Mouse (Mus musculus) heart, postnatal 10 days (tissue): ENCODE data around the gene Slc35f5. TPM values are rescaled to one million over a fixed set of nuclear protein-coding genes. Genes with fewer than 3 reads are reported as not detected.
A peak's percentile ranks its signal among the peaks of the same experiment; 100 is the strongest.
"Not testable (repeated sequence)": the region's sequence is repeated elsewhere in the genome, so short reads cannot be mapped to it uniquely, and the experiment has no call there.

Source experiments
- DNase-seq, 2 experiments: peaks; one replicate each; pipeline ENCODE4 v3.0.0; 2021
- intact Hi-C: fragments of 180-260 bp; cut with DNase I; formaldehyde crosslinking; loops from one replicate; pipeline ENCODE4 v1.15.1; 2025
- total RNA-seq, 2 experiments: library from RNA; stranded (reverse); gene quantifications; 2 replicates each; pipeline ENCODE4 v1.2.3; 2021

Slc35f5 gene
- 100 to 1,000 TPM in 1 of 2 experiments, 10 to 100 TPM in 1; 95.1 to 123 TPM for total RNA-seq

DNA sequence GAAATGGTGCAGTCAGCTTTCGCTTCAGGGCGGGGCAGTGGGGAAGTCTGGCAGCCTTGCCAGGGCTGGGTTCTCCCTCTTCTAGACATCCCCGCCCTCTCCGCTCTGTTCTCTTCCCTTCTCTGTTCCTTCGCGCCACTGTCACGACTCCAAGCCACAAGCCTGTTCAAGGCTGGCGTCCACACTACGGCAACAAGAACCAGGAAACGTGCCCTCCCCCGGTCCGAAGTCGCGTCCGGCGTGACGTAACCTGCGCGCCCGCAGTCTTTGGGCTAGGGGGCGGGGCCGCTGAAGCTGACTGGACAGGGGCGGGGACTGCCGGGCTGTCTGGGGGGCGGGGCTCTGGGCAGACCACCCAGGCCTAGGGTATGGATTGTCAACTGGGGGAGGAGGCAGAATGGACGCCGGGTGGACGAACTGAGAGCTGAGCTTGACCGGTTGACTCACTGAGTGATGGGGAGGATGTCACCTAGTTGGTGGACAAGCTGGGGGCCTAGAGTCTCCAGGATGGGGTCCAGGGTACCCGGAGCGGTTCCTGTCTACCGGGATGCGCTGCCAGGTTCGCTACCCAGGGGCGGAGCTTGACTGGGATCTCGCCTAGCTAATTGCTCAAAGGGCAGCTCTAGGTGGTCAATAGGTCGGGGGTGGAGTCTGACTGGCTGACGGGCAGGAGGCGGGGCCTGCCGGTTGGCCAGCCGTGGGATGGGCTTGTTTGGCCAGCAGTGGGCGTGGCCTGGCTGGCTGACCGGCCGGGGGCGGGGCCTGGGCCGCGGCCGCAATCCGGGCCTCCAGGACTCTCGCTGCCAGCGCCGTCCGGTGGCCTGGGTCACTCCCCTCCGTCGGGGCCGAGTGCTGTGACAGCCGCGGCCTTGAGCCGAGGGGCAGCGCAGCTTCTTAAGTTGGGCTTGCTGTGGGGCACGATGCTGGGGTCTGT is at the start of gene Slc35f5:
Gene Slc35f5 (plus strand): TSS at position 337 of the 934 bp plus-strand sequence.
- intact Hi-C loops = loop anchor here (2.0 to 5.0 kb wide), 2 partner anchors 38 to 126 kb away; partner anchors contain the start of gene Actr3
- peak; percentile 98 to 99 for DNase-seq

DNA sequence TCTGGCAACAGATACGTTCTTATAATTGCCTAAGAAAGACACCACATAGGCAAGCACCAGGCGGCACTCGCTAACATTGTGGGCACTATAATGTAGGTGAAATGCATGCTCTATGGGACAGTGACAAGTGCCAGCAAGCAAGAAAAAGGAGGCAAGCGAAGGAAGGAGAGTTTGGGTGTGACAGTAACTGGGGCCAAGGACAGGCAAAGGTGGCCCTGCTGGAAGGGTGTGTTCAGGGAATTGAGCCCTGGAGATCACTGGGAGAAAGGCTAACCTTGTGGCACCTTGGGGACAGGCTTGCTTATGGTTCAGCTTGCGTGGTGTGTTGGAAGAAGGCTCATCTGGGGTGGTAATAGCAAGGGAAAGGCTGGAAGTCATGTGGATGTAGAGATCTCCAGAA is 45.7 kb upstream of the Slc35f5 start:
- no peak for DNase-seq
- intact Hi-C loops = loop anchor here (5.0 to 10.0 kb wide), 2 partner anchors 142 to 150 kb away; no protein-coding TSS in a partner anchor

DNA sequence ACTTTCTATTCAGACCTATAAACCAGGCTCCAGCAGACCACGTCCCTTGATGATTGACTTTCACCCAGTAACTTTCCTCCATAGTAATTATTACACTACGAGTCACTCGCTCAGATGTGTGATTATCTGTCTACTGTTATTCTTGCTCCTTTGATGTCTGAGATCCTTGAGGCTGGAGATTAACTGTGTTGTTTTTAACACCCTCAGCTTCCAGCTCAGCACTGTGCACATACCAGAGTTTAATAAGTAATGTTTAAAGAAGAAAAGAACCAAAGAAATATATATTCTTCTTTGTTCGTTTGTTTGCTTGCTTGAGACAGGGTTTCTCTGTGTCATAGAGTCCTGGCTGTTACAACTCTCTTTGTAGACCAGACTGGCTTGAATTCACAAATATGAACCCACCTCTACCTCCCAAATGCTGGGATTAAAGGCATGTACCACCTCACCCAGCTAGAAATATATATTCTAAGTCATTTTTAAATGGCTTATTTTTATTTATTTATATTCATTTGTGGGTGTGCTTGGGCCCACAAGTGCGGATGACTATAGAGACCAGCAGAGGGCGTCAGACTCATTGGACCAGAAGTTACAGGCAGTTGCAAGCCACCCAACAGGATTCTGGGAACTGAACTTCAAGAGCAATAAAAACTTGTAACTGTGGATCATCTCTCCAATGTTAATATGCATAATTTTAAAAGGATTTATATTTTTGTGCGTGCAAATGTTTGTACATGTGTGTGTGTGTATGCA is 43.3 kb upstream of the Slc35f5 start:
- DNase-seq = no peak
- intact Hi-C loops = loop anchor here (2.0 to 10.0 kb wide), 3 partner anchors 80 to 148 kb away; no protein-coding TSS in a partner anchor

DNA sequence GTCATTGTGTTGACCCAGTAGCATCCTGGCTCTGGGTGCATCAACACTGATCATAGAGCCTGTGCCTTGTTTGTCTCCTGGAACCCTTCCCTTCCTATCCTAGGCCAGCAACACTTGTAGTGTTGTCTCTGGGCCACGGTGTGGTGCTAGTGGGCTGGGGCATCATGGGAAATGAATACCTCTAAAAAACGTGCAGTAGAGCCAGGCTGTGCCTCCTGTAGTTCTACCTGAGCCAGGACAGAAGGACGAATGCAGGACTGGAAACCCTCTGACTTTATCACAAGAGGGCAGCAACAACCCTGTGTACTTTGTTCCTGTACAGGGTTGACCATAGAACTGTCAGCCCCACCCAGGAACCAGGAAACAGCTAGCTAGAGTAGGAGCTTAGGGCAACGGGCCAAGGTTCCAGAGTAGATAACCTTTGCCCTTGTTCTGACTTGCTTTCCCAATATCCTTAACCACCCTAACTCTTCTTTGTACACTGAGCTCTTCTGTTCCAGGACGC is 41.2 kb upstream of the Slc35f5 start:
- DNase-seq = peak; percentile 60 to 65
- intact Hi-C loops = loop anchor here (2.0 to 10.0 kb wide), 3 partner anchors 56 to 147 kb away; no protein-coding TSS in a partner anchor

DNA sequence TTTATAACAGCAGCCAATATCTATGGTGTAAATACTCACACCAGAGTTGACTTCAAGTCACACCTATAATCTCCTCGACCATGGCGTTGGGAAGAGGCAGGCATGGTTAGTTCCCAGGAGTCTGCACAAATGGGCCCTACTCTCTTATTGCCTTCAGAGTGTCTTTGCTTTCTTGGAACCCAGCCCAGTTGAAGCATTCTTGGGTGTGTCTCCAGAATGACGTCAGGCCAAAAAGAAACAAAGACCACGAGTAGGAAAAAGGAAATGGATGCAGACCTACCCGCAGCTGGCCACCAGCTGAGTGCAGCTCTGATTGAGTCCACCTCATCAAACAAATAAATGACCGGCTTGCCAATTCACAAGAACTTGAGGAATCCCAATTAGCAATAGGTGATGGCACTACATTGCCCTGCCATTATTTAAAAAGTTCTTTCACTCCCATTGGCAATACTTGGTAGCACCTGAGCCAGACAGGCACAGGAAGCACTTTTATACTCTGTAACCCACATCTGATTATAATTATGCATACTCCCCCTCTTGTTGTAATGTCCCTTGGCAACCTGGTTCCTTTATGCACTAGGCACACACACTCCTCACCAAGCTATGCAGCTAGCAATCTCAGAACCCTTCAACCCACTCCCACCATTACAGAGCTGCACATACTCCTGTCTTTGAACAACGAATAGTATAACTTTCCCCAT is 34.3 kb upstream of the Slc35f5 start:
- peak; percentile 74 for DNase-seq
- intact Hi-C loops = no loop called here

DNA sequence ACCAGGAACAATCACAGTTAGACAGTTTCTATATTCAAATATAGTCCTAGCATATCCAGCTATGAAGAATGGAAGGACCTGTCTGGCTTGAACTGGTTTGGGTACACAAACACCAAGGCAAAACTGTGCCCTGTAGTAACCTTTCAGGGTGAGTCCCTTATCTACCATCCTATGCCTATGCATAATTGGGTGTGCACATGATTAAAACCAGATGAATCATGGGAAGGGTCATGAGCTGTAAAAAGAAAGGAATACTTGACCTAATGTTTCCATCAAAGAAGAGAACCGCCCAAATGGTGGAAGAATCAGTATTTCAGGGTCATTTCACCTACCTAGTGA is 33.8 kb upstream of the Slc35f5 start:
- intact Hi-C loops = no loop called here
- no peak for DNase-seq

DNA sequence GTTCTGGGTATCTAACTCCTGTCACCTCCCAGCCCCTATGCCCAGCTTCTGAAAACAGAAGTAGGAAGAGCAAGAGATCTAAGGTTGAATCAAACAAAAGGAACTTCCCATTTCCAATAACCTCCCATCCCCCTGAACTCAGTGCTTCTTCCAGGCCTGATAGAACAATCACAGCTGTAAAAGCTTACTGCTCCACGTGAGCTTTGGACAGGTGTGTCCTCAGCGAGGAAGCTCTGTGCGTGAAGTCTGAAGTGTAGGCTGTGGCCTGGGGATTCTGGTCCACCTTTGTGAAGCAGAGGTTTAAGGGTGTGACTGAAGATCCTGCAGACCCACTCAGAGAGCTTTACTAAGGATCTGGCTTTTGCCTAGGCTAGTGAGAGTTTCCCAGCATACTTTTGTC is 33.0 kb upstream of the Slc35f5 start:
- DNase-seq = no peak
- intact Hi-C loops = no loop called here

DNA sequence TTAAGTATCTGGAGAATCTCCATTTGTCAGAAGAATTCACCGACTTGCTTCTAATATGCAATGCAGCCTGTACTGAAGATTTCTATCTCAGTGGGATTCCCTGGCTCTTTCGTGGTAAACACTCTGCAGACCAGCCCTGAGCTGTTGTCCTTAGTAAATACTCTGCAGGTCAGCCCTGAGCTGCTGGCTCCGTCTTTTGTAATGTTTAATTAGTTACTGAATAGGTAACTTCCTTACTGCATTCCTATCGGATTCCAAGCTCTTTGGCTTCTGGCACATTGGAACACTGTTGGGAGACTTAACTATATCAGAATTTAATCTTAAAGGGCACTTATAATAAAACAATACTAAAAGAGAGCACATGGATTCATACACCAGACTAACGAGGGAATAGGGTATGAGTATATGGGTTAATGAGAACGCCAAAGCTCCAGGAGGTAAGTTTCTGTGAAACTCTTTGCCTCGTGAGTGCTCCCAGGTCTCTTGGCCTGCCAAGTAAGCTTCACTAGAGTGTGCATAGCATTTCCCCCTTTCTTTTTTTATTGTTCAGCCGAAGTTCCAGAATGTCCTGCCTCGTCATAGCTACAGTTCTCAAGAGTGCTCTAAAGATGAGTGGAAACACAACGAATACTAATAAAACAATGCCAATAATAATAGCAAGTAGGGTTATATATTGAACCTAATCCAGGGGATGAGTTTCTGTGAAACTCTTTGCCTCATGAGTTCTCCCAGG is 27.0 kb upstream of the Slc35f5 start:
- DNase-seq, intact Hi-C loops: not testable (repeated sequence)

DNA sequence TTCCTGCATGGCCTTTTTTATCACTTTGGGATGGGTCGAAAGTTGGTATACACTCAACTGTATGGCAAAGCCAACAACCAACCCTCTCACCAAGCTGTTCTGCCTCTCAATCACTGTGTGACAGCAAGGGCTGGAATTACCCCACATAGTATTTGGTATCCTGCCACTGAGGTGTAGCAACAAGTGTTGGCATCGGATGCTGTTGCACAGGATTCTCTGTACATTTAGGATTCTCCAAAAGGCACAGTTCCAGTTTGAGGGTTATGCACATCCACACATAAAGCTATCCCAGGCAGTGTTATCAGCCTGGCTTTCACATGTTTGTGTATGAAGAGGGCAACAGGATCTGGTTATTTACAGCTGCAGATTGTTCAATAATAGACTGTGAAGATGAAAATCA is 23.3 kb upstream of the Slc35f5 start:
- no peak for DNase-seq
- intact Hi-C loops = no loop called here

DNA sequence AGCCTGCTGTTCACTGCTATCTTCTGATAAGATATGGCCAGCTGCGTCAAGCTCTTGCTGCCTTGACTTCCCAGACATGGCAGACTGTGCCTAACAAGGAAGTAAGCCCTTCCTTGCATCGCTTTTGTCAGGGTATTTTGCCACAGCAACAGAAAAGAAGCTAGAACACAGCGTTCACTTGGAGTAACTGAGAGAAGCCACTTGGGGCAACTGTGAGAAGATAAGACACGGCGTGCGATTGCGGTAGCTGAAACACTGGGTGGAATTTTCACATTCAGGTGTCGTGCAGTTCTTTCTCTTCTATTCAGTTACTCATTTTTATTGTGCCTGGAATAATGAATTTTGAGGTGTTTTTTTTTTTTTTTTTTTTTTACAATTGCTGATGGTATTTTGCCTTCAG is 22.6 kb upstream of the Slc35f5 start:
- intact Hi-C loops = no loop called here
- no peak for DNase-seq

DNA sequence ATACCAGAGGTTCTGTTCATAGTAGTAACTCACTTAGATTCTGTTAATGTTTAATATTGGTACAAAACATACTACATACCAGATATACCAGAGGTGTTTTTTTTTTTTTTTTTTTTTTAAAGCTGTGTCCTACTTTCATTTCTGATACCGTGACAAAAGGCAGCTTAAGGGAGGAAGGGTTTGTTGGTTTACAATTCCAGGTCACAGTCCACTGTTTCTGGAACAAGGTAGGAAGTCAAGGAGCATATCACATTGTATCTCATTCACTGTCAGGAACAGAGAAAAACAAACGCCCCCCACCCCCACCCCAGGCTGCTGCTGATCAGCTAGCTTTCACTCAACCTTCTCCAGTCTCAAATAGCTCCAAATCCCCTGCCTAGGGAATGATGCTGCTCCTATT is 21.1 kb upstream of the Slc35f5 start:
- intact Hi-C loops = no loop called here
- DNase-seq = no peak

DNA sequence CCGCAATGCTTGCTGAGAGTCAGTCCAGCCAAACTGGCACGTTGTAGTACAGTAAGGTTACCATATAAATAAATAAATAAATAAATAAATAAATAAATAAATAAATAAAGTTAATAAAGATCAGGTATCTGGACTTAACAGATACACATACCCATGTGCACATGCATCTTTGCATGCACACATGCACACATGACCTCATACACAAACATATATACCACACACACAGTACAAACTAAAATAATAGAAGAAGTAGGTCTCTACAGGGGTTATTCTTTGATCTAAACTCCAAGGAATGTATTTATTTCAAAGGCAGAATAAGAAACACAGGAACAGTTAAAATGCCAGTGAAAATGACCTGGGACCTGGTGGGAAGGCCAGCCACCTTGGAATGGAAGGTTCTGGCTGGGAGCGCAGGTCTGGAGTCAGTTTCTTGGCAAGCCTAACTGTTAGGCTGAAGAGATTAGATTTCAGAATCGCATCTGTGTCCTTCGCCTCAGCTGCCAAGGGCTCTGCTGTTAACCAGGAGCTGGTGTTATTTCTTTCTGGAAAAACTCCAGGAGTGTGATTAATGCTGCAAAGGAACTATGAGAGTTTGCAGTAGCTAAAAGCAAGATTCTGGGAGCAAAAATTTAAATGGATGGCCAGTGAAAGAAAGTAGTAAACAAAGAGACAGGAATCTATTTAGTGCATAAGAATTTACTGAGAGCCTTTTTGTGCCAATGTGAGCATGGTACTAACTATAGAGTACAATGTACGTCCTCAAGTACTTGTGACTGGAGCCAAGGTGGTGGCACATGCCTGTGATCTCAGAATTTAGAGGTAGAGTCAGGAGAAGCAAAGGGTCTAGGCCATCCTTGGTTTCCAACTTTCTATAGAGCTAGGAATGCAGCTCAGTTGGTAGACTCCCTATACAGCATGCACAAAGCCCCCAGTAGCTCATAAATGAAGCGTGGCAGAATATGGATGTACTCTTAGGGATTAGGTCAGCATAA is 18.1 kb upstream of the Slc35f5 start:
- DNase-seq = peak; percentile 62 to 71
- intact Hi-C loops = loop anchor here (5.0 kb wide), 1 partner anchor 65 kb away; no protein-coding TSS in a partner anchor

DNA sequence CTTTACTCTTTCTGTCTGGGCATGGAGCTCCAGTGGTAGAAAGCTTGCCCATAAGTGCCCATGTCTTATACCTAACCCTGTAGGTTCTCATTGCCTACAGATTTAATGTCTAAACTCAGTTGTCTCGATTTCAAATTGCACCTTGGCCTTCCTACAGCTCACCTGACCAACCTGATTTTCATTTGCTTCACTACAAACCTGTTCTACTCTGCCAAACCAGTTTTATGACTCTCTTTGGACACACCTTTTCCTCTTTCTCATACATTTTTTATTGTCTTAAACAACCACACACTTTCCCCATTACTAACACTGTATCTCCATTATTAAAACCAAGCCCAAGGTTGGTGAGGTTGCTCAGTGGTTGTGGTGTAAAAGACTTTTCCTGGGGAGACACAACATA is 10.5 kb upstream of the Slc35f5 start:
- no peak for DNase-seq

DNA sequence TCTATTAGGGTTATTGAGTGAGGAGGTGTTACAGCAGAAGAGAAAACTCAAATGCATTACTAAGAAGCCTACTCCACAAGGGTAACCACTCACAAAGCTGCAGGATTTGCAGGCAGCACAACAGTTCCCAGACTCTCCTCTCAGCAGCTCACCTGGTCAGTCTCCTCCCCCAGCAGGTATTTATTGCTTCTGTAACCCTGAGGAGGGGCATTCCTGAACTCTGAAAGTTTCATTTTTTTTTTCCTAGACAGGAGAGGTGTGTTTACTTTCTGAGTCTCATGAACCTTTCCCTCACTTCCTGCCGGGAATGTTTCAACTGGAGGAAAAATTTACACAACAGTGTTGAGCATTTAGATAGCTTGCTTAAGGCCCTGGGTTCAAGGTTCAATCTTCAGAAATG is 10.0 kb upstream of the Slc35f5 start:
- DNase-seq = no peak
- intact Hi-C loops = no loop called here

More for the DNA sequence above, 10.5 kb upstream of the Slc35f5 start:
- intact Hi-C loops = no loop called here

DNA sequence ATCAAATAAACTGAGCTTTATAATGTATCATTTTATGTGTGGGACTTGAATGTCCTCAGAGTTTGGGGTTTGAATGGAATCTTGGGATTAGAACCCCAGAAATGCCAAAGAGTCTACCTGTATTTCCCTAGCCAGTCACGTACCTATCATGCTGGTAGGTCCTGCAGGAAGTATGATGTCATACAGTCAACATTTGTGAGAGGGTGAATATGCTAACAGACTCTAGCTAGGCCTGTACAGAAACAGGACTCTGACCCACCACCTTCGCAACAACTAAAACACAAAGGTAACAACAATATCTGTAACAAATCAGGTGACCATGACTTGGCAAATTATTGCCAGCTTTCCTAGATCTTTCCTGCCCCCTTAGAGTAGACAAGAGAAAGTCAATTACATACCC is 8.8 kb upstream of the Slc35f5 start:
- intact Hi-C loops = no loop called here
- DNase-seq = no peak

DNA sequence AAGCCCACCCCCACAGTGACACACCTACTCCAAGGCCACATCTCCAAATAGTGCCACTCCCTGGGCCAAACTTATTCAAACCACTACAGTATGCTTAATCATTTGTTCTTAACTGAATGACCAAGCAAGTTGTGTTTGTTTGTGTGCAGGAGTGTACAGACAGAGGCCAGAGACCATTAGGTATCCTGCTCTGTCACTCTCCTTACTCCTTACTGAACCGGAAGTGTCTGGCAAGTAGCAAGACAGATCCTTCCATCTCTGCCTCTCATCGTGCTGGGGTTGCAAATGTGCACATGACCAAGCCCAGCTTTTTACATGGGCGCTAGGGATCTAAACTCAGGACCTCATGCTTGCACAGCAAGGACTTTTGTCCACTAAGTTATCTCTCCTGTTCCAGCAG is 1.1 kb upstream of the Slc35f5 start:
- intact Hi-C loops = no loop called here

DNA sequence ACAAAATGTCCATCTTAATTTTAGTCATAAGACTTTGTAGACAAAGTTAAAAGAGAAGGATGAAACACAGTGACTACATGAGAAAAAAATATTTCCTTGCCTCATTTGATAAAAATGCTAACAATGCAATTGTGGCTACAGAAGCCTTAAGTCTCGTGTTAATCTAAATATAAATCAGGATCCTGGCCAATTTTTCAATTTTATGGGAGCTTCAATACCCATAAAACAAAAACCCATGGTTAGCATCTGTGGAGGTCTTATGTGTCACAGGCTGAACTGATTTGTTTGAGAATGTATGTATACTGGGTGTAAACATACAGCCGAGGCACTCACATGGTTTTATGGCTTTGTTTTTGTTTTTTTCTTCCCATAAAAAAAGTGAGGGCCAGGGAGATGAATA is 674 bp upstream of the Slc35f5 start:
- DNase-seq = no peak
- intact Hi-C loops = loop anchor here (2.0 to 5.0 kb wide), 2 partner anchors 37 to 125 kb away; partner anchors contain the start of gene Actr3

More for the DNA sequence above, 1.1 kb upstream of the Slc35f5 start:
- DNase-seq = peak in 1 of 2 experiments; percentile 25

DNA sequence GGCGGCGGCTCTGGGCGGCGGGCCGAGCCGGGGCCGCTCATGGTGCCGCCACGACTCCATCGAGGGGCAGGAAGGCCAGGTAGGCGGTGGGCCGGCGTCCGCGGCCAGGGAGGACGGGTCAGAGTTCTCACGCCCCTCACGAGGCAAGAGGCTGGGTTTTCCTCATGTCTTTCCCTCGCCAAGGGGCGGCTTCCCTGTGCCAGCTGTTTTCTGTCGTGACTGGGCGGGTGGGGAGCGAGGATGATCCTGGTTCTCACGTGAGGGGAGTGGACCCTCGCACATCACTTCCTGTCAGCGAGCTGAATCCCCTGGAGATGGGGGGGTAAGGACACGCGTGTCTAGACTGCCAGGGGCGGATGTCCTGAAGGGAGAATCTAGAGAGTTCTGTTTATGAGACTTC is 811 bp downstream of the Slc35f5 start:
- intact Hi-C loops = loop anchor here (2.0 to 5.0 kb wide), 2 partner anchors 39 to 126 kb away; partner anchors contain the start of gene Actr3
- DNase-seq = peak; percentile 78 to 85
